Mouse (Mus musculus) liver, embryonic 13.5 days (tissue): ENCODE data around the gene Wipi1. TPM values are rescaled to one million over a fixed set of nuclear protein-coding genes. Genes with fewer than 3 reads are reported as not detected.
"Not testable (repeated sequence)": the region's sequence is repeated elsewhere in the genome, so short reads cannot be mapped to it uniquely, and the experiment has no call there.

ENCODE experiments used
- ATAC-seq: fragments of 200-750 bp; cut with Nextera tagmentation; 2 replicates; pipeline ENCODE4 v1.8.0; 2017; ENCODE audit warnings: low read depth, mild to moderate bottlenecking, moderate number of reproducible peaks, moderate library complexity
- DNase-seq: peaks from one replicate; pipeline ENCODE4 v3.0.0; 2022
- H3K27ac ChIP-seq: fragments of 300-500 bp; sonication (generic); 2 replicates; pipeline ENCODE4 v1.5.1; 2015; ENCODE audit warnings: moderate library complexity, mild to moderate bottlenecking, inconsistent platforms
- H3K27me3 ChIP-seq: fragments of 300-500 bp; sonication (generic); 2 replicates; pipeline ENCODE4 v1.6.1; 2015; ENCODE audit warnings: mild to moderate bottlenecking, inconsistent platforms
- H3K36me3 ChIP-seq: fragments of 300-500 bp; sonication (generic); 2 replicates; pipeline ENCODE4 v1.6.1; 2015; ENCODE audit warnings: mild to moderate bottlenecking, inconsistent platforms
- H3K4me1 ChIP-seq: fragments of 300-500 bp; sonication (generic); replicated peaks from 2 replicates; pipeline ENCODE4 v1.6.1; 2015; ENCODE audit warnings: inconsistent platforms
- H3K4me2 ChIP-seq: fragments of 300-500 bp; sonication (generic); 2 replicates; pipeline ENCODE4 v1.6.1; 2015; ENCODE audit warnings: inconsistent platforms, mild to moderate bottlenecking, moderate library complexity
- H3K4me3 ChIP-seq: fragments of 300-500 bp; sonication (generic); replicated peaks from 2 replicates; pipeline ENCODE4 v1.5.1; 2015; ENCODE audit warnings: mild to moderate bottlenecking, inconsistent platforms
- H3K9ac ChIP-seq: fragments of 300-500 bp; sonication (generic); 2 replicates; pipeline ENCODE4 v1.6.1; 2015; ENCODE audit warnings: mild to moderate bottlenecking, inconsistent platforms
- H3K9me3 ChIP-seq: fragments of 300-500 bp; sonication (generic); replicated peaks from 2 replicates; pipeline ENCODE4 v1.6.1; 2016; ENCODE audit warnings: inconsistent platforms
- WGBS: fragments of 180-500 bp; shearing (Covaris S2); methylation state at CpG from one replicate; pipeline ENCODE4 v1.1.7; 2015; ENCODE audit not compliant: insufficient replicate concordance; 5-methylcytosine and 5-hydroxymethylcytosine counted together
- polyA plus RNA-seq: library from polyadenylated mRNA; unstranded; fragments of >200 nt; fragmentation: Nextera tagmentation; extraction: Ambion mirVana; gene quantifications from 2 replicates; pipeline ENCODE4 v1.2.1, GENCODE M21; 2015

Wipi1 gene
- polyA plus RNA-seq, 1 experiment from 2014 or later: 28.3 TPM

DNA sequence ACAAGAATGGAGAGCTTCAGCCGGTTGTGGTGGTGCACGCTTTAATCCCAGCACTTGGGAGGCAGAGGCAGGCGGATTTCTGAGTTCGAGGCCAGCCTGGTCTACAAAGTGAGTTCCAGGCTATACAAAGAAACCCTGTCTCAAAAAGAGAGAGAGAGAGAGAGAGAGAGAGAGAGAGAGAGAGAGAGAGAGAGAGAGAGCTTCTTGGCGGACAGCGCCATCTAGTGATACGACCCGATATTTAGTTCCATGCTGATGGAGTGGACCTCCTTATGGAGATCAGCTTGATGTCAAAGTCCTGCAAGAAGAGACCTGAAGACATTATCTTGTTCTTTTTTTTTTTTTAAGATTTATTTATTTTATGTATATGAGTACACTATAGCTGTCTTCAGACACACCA, 7.3 kb upstream of the Wipi1 start:
- not testable (repeated sequence) for H3K36me3 ChIP-seq, H3K4me3 ChIP-seq, H3K27me3 ChIP-seq, H3K9ac ChIP-seq, ATAC-seq, H3K4me2 ChIP-seq, H3K9me3 ChIP-seq
- DNase-seq: peak; percentile 60
- Histone ChIP-seq H3K4me1 (peaks cover 62% of the 10 kb centered on the region), H3K27ac (peak overlapping the region; percentile 99)
- WGBS: 23% methylated on average over 8 of the region's 8 CpGs

GRCm38 (mm10) chr11:109616766-109617165, 5.0 kb upstream of the Wipi1 start:
- H3K9me3 ChIP-seq: no peaks in the 10 kb centered on the region
- ATAC-seq (peak; percentile 33), DNase-seq (peak; percentile 46)
- WGBS: 25% methylated on average over 4 of the region's 4 CpGs
- H3K36me3 ChIP-seq: no peaks in the 10 kb centered on the region
- peak overlapping the region; percentile 99 for H3K27ac ChIP-seq
- peak overlapping the region; percentile 75 for H3K9ac ChIP-seq
- peak overlapping the region; percentile 89 for H3K4me3 ChIP-seq
- no peaks in the 10 kb centered on the region for H3K27me3 ChIP-seq
- peak overlapping the region; percentile 89 for H3K4me2 ChIP-seq
- peaks cover 73% of the 10 kb centered on the region for H3K4me1 ChIP-seq

GRCm38 (mm10) chr11:109616352-109616751, 4.6 kb upstream of the Wipi1 start:
- Histone ChIP-seq H3K27ac (peak overlapping the region; percentile 99), H3K36me3 (no peaks in the 10 kb centered on the region), H3K9me3 (no peaks in the 10 kb centered on the region), H3K4me2 (peak overlapping the region; percentile 89), H3K27me3 (no peaks in the 10 kb centered on the region), H3K4me1 (peaks cover 72% of the 10 kb centered on the region), H3K9ac (peak overlapping the region; percentile 75), H3K4me3 (peak overlapping the region; percentile 89)
- ATAC-seq: no peak
- no peak for DNase-seq
- 26% methylated on average over 4 of the region's 4 CpGs for WGBS

GRCm38 (mm10) chr11:109615286-109615685, 3.5 kb upstream of the Wipi1 start:
- Histone ChIP-seq H3K4me3 (peak overlapping the region; percentile 89), H3K9me3 (no peaks in the 10 kb centered on the region), H3K27ac (peak overlapping the region; percentile 99), H3K27me3 (no peaks in the 10 kb centered on the region), H3K4me2 (peak overlapping the region; percentile 89), H3K9ac (peak overlapping the region; percentile 75), H3K36me3 (no peaks in the 10 kb centered on the region), H3K4me1 (peaks cover 73% of the 10 kb centered on the region)
- ATAC-seq: no peak
- DNase-seq: no peak
- 40% methylated on average over 9 of the region's 9 CpGs for WGBS

- ATAC-seq: peak; percentile 34
- H3K4me1 ChIP-seq: peaks cover 84% of the 10 kb centered on the region
- H3K9ac ChIP-seq: peak overlapping the region; percentile 75
- H3K9me3 ChIP-seq: no peaks in the 10 kb centered on the region
- peak overlapping the region; percentile 89 for H3K4me2 ChIP-seq
- DNase-seq: peak; percentile 76
- H3K4me3 ChIP-seq: peak overlapping the region; percentile 89
- no peaks in the 10 kb centered on the region for H3K27me3 ChIP-seq
- H3K36me3 ChIP-seq: no peaks in the 10 kb centered on the region
- 12% methylated on average over 7 of the region's 7 CpGs for WGBS
- H3K27ac ChIP-seq: peak overlapping the region; percentile 99
Measured at GRCm38 (mm10) chr11:109612871-109613529, 1.2 kb upstream of the Wipi1 start.

DNA sequence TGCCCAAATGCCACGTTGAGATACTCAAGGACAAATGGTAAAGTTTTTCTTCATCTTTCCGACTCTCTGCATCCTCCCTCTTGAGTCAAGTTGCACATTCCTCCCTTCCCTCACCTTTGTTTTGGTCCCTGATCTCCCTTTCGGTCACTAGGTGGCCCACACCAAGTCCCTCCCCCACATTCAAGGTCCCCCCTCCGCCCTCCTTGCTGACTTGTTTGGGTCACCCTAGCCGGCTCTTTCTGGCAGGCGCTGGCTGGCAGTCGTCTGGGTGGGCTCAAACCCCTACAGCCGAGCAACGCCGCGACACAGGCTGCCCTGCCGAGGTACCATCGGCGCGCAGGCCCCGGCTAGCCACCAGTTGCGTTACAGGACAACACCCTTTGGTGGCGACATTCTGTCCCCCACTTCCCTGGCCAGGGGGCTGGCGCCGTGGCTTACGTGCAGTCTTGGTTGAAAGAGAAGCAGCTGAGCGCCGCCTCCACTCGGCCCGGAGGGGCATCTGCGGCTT, 918 bp downstream of the Wipi1 start:
- H3K9me3 ChIP-seq: no peaks in the 10 kb centered on the region
- H3K27ac ChIP-seq: peak overlapping the region; percentile 90
- peaks cover 5% of the 10 kb centered on the region; the same call in 1 of the 2 replicates for H3K36me3 ChIP-seq
- no peak for DNase-seq
- peak overlapping the region; percentile 91 for H3K9ac ChIP-seq
- no peaks in the 10 kb centered on the region for H3K27me3 ChIP-seq
- under 1% methylated on average over 26 of the region's 26 CpGs for WGBS
- H3K4me3 ChIP-seq: peak overlapping the region; percentile 89
- peaks cover 62% of the 10 kb centered on the region for H3K4me1 ChIP-seq
- peak overlapping the region; percentile 89 for H3K4me2 ChIP-seq
- peak; percentile 11 for ATAC-seq

DNA sequence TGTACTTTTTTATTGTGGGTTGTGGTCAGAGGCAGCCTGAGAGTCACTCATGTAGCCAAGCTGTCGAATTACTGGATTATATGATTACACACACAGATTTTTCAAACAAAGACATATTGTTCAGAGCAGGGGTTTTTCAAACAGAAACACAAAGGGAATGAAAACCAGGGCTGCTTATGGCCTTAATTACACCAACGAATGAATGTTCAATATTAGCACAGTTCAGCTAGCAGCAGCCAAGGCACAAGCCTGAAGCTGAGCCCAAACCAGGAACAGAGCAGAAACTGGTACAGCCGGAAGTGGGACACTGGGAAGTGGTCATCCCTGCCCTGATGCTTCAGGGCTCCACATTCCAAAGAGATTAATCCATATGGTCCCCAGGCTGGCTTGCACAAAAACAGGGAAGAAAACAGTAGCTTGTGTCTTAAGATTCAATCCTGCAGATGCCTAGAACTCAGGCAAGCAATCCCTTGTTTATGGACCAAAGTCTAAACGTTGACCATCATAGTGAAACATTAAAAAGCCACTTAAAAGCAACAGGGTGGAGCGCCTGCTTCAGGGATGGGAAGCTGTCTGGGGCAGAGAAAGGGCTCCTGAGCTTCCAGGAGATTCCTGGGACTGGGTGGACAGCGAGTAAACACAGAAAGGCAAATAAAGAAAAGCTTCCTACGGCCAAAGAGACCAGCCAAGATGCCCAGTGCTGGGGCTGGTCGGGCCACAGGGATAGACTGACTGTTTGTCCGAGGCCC, 1.5 kb downstream of the Wipi1 start:
- DNase-seq (no peak), ATAC-seq (no peak)
- Histone ChIP-seq H3K4me2 (peak overlapping the region; percentile 89), H3K9ac (peak overlapping the region; percentile 91), H3K9me3 (no peaks in the 10 kb centered on the region), H3K4me1 (peaks cover 56% of the 10 kb centered on the region), H3K4me3 (peak overlapping the region; percentile 89), H3K27ac (peak overlapping the region; percentile 90), H3K36me3 (peaks cover 9% of the 10 kb centered on the region), H3K27me3 (no peaks in the 10 kb centered on the region)
- WGBS: 30% methylated on average over 9 of the region's 9 CpGs

DNA sequence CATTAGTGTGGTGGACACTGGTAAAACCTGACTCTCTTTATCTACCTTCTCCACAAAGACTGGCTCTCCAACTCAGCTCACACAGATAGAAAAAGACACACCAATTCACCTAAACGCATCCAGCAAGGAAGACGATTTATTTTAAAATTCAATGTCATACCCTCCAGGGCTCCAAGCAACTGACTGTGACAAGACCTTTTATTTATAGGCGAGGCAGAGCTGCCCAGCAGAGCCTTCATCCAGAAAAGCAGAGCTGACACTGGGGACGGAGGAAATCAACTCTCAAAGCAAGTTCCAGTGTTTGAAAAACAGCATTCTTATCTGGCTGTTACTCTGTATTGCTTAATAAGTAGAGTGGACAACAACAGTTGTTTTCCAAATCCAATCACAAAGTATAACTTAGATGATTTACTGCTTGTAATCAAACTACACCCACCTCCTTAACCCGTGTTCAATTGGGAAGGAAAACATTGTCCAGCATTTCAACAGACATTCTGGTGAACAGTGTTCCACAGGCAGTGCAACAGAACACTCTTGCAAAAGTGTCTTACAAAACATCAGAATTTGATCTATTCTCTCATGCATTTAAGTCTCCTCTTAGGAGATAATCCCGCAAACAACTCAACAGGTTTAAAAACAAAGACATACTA, 2.7 kb downstream of the Wipi1 start:
- 49% methylated on average over 6 of the region's 6 CpGs for WGBS
- no peaks in the 10 kb centered on the region for H3K9me3 ChIP-seq
- no peak for DNase-seq
- no peak for ATAC-seq
- peak overlapping the region; percentile 50 for H3K27ac ChIP-seq
- H3K9ac ChIP-seq: peak overlapping the region; percentile 91
- H3K4me1 ChIP-seq: peaks cover 49% of the 10 kb centered on the region
- peak overlapping the region; percentile 89 for H3K4me3 ChIP-seq
- H3K4me2 ChIP-seq: peak overlapping the region; percentile 89
- H3K27me3 ChIP-seq: no peaks in the 10 kb centered on the region
- H3K36me3 ChIP-seq: peaks cover 17% of the 10 kb centered on the region

- no peak for DNase-seq
- peaks cover 32% of the 10 kb centered on the region for H3K36me3 ChIP-seq
- H3K9me3 ChIP-seq: no peaks in the 10 kb centered on the region
- H3K4me1 ChIP-seq: peaks cover 34% of the 10 kb centered on the region
- H3K27me3 ChIP-seq: no peaks in the 10 kb centered on the region
- no peak overlapping the region for H3K27ac ChIP-seq
- no peak overlapping the region for H3K4me3 ChIP-seq
- ATAC-seq: no peak
- 87% methylated on average over 6 of the region's 6 CpGs for WGBS
- no peak overlapping the region for H3K9ac ChIP-seq
- no peak overlapping the region for H3K4me2 ChIP-seq
Measured at GRCm38 (mm10) chr11:109607600-109607999, 4.2 kb downstream of the Wipi1 start.

GRCm38 (mm10) chr11:109598778-109599570, 12.8 kb downstream of the Wipi1 start:
- Histone ChIP-seq H3K9ac (no peak overlapping the region), H3K9me3 (no peaks in the 10 kb centered on the region), H3K27ac (no peak overlapping the region), H3K4me1 (no peaks in the 10 kb centered on the region), H3K4me3 (no peak overlapping the region), H3K4me2 (no peak overlapping the region), H3K27me3 (no peaks in the 10 kb centered on the region), H3K36me3 (peaks cover 91% of the 10 kb centered on the region)
- ATAC-seq: no peak
- 81% methylated on average over 12 of the region's 12 CpGs for WGBS
- no peak for DNase-seq
